Mouse (Mus musculus) CH12F3 (cell line): ENCODE measurements around the gene Krt39.

Experiments used
- in situ Hi-C: fragments of 300-500 bp; cut with MboI; formaldehyde crosslinking; loops from 2 replicates; pipeline ENCODE4 v1.14.3; 2020; ENCODE audit warnings: low sequenced_read_pairs

Gene Krt39

GRCm38 (mm10) chr11:99521288-99521860 is at the start of gene Krt39:
Gene Krt39, minus strand, starts transcription at chr11:99521338.
- in situ Hi-C loops = no loop called here

- in situ Hi-C loops = no loop called here
These were observed 45.4 kb upstream of the Krt39 start, which contains the start of gene Krtap3-1 for GRCm38 (mm10) chr11:99566530-99566929. Gene Krtap3-1, minus strand, starts transcription at chr11:99566630.

- in situ Hi-C loops = no loop called here
These were observed 41.4 kb upstream of the Krt39 start for GRCm38 (mm10) chr11:99562580-99562979.

- in situ Hi-C loops = no loop called here
These were observed 38.2 kb upstream of the Krt39 start, which contains the start of gene Gm11939 for GRCm38 (mm10) chr11:99559366-99559765. Gene Gm11939, minus strand, starts transcription at chr11:99559466.

- in situ Hi-C loops = no loop called here
These were observed 37.0 kb upstream of the Krt39 start for GRCm38 (mm10) chr11:99557976-99558745.

GRCm38 (mm10) chr11:99556753-99557152 is 35.6 kb upstream of the Krt39 start, which contains the start of gene Krtap3-2:
Gene Krtap3-2, minus strand, starts transcription at chr11:99556853.
- in situ Hi-C loops = no loop called here

- in situ Hi-C loops = no loop called here
These were observed 35.1 kb upstream of the Krt39 start for GRCm38 (mm10) chr11:99556195-99556594.

- in situ Hi-C loops = no loop called here
These were observed 29.6 kb upstream of the Krt39 start, which contains the start of gene Krtap3-3 for GRCm38 (mm10) chr11:99550765-99551164. Gene Krtap3-3, minus strand, starts transcription at chr11:99550865.

- in situ Hi-C loops = no loop called here
These were observed 26.8 kb upstream of the Krt39 start for GRCm38 (mm10) chr11:99547892-99548291.

GRCm38 (mm10) chr11:99539721-99540120 is 18.6 kb upstream of the Krt39 start:
- in situ Hi-C loops = no loop called here

- in situ Hi-C loops = no loop called here
These were observed 7.0 kb downstream of the Krt39 start for GRCm38 (mm10) chr11:99514098-99514497.

GRCm38 (mm10) chr11:99500095-99500805 is 20.9 kb downstream of the Krt39 start:
- in situ Hi-C loops = no loop called here

GRCm38 (mm10) chr11:99496460-99496859 is 24.7 kb downstream of the Krt39 start:
- in situ Hi-C loops = no loop called here

GRCm38 (mm10) chr11:99494741-99495140 is 26.4 kb downstream of the Krt39 start:
- in situ Hi-C loops = no loop called here

- in situ Hi-C loops = no loop called here
These were observed 27.6 kb downstream of the Krt39 start for GRCm38 (mm10) chr11:99493574-99493850.

- in situ Hi-C loops = no loop called here
These were observed 28.2 kb downstream of the Krt39 start, which contains the start of gene Krt23 for GRCm38 (mm10) chr11:99492733-99493573. Gene Krt23, minus strand, starts transcription at chr11:99493137.

GRCm38 (mm10) chr11:99491040-99491439 is 30.1 kb downstream of the Krt39 start:
- in situ Hi-C loops = no loop called here

- in situ Hi-C loops = no loop called here
These were observed 30.5 kb downstream of the Krt39 start for GRCm38 (mm10) chr11:99490624-99491023.

GRCm38 (mm10) chr11:99489233-99489632 is 31.9 kb downstream of the Krt39 start:
- in situ Hi-C loops = no loop called here

- in situ Hi-C loops = no loop called here
These were observed 46.2 kb downstream of the Krt39 start for GRCm38 (mm10) chr11:99474981-99475380.

- in situ Hi-C loops = no loop called here
These were observed 47.7 kb downstream of the Krt39 start for GRCm38 (mm10) chr11:99473433-99473832.
